22 mouse cellular contexts compared by ENCODE assay signal in the genomic region with DNA sequence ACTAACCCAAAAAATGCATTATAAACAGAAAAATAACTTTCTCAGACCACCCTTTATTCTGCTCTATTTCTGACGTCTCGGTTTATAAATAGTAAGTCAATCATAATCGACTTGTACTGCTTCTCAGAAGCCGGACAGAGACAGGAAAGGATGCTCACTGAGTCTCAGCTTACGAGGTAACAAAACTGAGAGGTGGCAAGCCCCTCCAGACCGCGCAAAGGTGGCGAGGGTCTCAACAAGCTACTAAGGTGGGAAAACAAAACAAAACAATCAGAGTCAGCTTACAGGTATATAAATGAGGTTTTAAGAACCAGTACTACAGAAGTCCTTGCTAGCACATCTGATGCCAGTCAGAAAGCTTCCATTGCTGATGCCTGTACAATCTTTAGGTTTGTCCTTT.
"Had no signal": no experiment of that assay in that cellular context is flagged by ENCODE, and none has a peak within 500 bp of the region (broad histone marks: within the 10 kb centered on the region; RNA-seq: fewer than 3 reads in every experiment).

No protein-coding gene starts in this region.

- DNase-seq: gastrocnemius, adult 2 months; gastrocnemius, postnatal 10 days; gastrocnemius, postnatal 25 days; heart, adult 2 months; heart, postnatal 10 days; heart, postnatal 4 days; kidney, adult 18-20 months; kidney, adult 8-10 months; kidney, postnatal 10 days; kidney, postnatal 25 days; kidney, postnatal 4 days had no signal

- H3K9ac ChIP-seq: heart, embryonic 12.5 days; hindbrain, embryonic 12.5 days; hindbrain, embryonic 14.5 days; intestine, embryonic 15.5 days; limb, embryonic 12.5 days had no signal

- ATAC-seq: hindbrain, embryonic 16.5 days; inflammation-experienced regulatory T-cells, adult 6 months; intestine, embryonic 15.5 days; intestine, postnatal 0 days had no signal

- H3K4me3 ChIP-seq: gastrocnemius, adult 2 months; heart, adult 2 months; heart, embryonic 12.5 days; hindbrain, embryonic 10.5 days; hindbrain, embryonic 12.5 days; intestine, embryonic 15.5 days; layer of hippocampus, adult 2 months; left cerebral cortex, adult 2 months; limb, embryonic 12.5 days had no signal

- H3K4me1 ChIP-seq: hindbrain, embryonic 12.5 days; intestine, embryonic 15.5 days; limb, embryonic 12.5 days had no signal

- H3K27me3 ChIP-seq: heart, embryonic 12.5 days; hindbrain, embryonic 12.5 days; intestine, embryonic 15.5 days; limb, embryonic 12.5 days had no signal

- H3K27ac ChIP-seq: gastrocnemius, adult 2 months; heart, adult 2 months; hindbrain, embryonic 10.5 days; hindbrain, embryonic 12.5 days; hindbrain, embryonic 14.5 days; intestine, embryonic 15.5 days; layer of hippocampus, adult 2 months; left cerebral cortex, adult 2 months; limb, embryonic 12.5 days had no signal

- H3K9me3 ChIP-seq: heart, embryonic 12.5 days; hindbrain, embryonic 10.5 days; hindbrain, embryonic 12.5 days; intestine, embryonic 15.5 days; limb, embryonic 12.5 days had no signal

- H3K4me2 ChIP-seq: heart, embryonic 12.5 days; hindbrain, embryonic 12.5 days; hindbrain, embryonic 14.5 days; intestine, embryonic 15.5 days; limb, embryonic 12.5 days had no signal
